Mouse (Mus musculus) gastrocnemius, postnatal 25 days (tissue): ENCODE measurements around the gene Cnot2. TPM values are rescaled to one million over a fixed set of nuclear protein-coding genes. Genes with fewer than 3 reads are reported as not detected.
"Not testable (repeated sequence)": the region's sequence is repeated elsewhere in the genome, so short reads cannot be mapped to it uniquely, and the experiment has no call there.

Experiments used
- DNase-seq: peaks from one replicate; pipeline ENCODE4 v3.0.0; 2022
- long read RNA-seq, 2 experiments: library from polyadenylated mRNA; stranded (forward); transcript quantifications; one replicate each; pipeline ENCODE4 v2.0.0; 2021
- total RNA-seq, 2 experiments: library from RNA; stranded (reverse); gene quantifications; 1 replicate in 1 of 2; 2 replicates in 1 of 2; pipeline ENCODE4 v1.2.3; 2021

Gene Cnot2
- 10 to 100 TPM; 29.7 to 32.6 TPM for total RNA-seq
- long read RNA-seq, experiment 1, partial matches to known transcripts = 3 of 29 reads
- long read RNA-seq, experiment 1, other reads (novel, unspliced or antisense) = 16 of 29 reads
- long read RNA-seq, experiment 2, transcript Cnot2-203 (16 exons, 2,800 nt) = major isoform, 16 of 34 reads
- long read RNA-seq, experiment 2, partial matches to known transcripts = 0 of 34 reads
- long read RNA-seq, experiment 2, other reads (novel, unspliced or antisense) = 18 of 34 reads

- peak; percentile 91 for DNase-seq
Measured at GRCm38 (mm10) chr10:116581369-116581718, at the start of gene Cnot2. Gene Cnot2 (minus strand): TSS chr10:116581511.

- no peak for DNase-seq
Measured at GRCm38 (mm10) chr10:116628926-116629325, 47.6 kb upstream of the Cnot2 start.

- DNase-seq = no peak
Measured at GRCm38 (mm10) chr10:116626009-116626408, 44.7 kb upstream of the Cnot2 start.

- not testable (repeated sequence) for DNase-seq
Measured at GRCm38 (mm10) chr10:116613250-116613649, 31.9 kb upstream of the Cnot2 start.

- no peak for DNase-seq
Measured at GRCm38 (mm10) chr10:116604905-116605162, 23.5 kb upstream of the Cnot2 start.

GRCm38 (mm10) chr10:116604081-116604904 lies 23.0 kb upstream of the Cnot2 start:
- no peak for DNase-seq

- DNase-seq = no peak
Measured at GRCm38 (mm10) chr10:116599056-116599850, 17.9 kb upstream of the Cnot2 start.

DNA sequence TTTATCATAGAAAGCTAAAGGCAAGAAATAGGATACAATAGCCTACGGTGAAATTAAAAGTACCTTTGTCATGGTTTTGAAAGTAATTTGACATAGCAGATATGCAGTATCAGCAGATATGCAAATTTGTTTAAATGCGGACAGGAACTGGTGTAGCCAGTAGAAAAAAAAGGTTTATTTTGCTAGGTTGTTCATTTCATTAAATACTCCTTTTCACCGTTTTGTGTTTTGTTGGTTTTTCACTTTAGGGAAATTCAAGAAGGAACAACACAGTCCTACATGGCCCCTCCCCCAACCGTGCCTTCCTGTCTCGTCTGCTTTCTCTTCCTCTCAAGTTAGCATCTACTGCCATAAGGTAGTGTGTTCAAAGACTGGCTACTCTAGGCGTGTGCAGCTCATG lies 1.4 kb upstream of the Cnot2 start:
- no peak for DNase-seq

GRCm38 (mm10) chr10:116581719-116582481 lies 589 bp upstream of the Cnot2 start:
- DNase-seq = no peak

- peak; percentile 25 for DNase-seq
Measured at GRCm38 (mm10) chr10:116580591-116581358, 536 bp downstream of the Cnot2 start.

GRCm38 (mm10) chr10:116579478-116579877 lies 1.8 kb downstream of the Cnot2 start:
- no peak for DNase-seq

DNA sequence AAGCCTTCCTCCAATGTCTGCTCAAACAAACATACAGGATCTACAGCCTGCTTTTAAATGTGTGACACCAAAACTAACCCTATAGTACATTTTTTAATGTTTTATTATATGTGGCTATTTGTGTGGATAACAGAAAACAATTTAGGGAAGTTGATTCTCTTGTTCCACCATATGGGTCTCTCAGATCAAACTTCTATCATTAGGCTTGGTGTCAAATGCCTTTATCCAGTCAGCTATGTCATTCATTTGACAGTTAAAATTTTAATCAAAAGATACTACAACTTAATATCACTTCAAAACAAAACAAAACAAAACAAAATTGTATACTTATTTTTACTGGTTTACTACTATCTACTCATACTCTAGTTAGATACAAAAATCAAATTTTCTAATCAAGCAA lies 2.9 kb downstream of the Cnot2 start:
- DNase-seq = no peak

- DNase-seq = no peak
Measured at GRCm38 (mm10) chr10:116577181-116577580, 4.1 kb downstream of the Cnot2 start.

GRCm38 (mm10) chr10:116576071-116576470 lies 5.2 kb downstream of the Cnot2 start:
- DNase-seq = not testable (repeated sequence)

- DNase-seq = no peak
Measured at GRCm38 (mm10) chr10:116570526-116570925, 10.8 kb downstream of the Cnot2 start.

DNA sequence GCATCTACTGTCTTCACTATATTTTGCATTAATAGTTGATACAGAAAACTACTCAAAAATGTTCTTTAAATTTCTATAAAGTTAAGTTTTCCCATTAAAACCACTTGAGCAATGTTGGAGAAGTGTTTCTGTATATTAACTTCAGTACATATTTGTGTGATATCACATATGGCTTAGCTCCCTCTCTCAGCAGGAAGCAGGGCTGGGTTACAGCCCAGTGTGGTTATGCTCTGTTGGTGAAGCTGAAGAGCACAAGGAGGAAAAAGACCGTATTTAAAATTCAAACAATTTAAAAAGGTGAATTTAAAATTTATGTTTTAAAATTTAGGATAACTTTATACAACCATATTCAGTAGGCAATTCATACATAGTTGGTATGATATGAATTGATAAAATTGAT lies 12.8 kb downstream of the Cnot2 start:
- DNase-seq = no peak

DNA sequence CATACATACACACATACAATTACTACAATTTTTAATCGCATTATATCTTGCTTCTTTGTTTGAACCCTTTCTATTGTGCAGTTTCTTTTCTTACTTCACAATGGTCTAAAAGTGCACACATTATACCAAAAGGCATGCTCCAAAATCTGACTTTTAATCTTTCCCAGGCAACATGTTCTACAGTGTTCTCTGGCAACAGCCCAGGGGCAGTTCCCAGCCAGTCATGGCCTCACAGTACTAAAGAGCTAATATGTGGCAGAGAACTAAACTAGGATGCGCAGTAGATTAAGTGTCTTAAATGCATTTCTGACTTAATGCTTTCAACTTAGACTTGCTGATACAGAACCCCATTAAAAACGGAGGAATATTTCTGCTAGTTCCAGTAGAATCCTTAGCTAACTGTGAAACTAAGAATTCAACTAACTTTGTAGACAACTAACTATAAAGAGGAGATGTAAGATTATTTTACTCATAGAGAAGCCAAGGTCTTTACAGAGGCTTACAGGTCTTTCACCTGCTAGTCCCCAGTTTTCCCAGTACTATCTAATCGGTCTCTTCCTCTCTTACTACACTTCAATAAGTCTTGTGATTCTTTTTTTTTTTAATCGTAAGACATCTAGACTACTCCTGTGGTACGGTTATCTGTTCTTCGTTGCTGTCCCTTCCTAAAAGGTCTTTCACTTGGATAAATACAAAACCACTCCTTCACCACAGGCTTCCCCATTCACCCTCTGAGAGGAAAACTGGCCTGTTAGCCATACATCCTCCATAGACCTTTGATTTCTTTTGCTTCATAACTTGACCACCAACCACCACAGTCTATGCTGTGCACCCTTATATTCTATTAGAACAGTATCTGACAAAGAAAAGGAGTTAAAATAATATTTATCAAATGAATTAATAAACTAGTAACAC lies 13.6 kb downstream of the Cnot2 start:
- no peak for DNase-seq

- not testable (repeated sequence) for DNase-seq
Measured at GRCm38 (mm10) chr10:116566492-116566891, 14.8 kb downstream of the Cnot2 start.

DNA sequence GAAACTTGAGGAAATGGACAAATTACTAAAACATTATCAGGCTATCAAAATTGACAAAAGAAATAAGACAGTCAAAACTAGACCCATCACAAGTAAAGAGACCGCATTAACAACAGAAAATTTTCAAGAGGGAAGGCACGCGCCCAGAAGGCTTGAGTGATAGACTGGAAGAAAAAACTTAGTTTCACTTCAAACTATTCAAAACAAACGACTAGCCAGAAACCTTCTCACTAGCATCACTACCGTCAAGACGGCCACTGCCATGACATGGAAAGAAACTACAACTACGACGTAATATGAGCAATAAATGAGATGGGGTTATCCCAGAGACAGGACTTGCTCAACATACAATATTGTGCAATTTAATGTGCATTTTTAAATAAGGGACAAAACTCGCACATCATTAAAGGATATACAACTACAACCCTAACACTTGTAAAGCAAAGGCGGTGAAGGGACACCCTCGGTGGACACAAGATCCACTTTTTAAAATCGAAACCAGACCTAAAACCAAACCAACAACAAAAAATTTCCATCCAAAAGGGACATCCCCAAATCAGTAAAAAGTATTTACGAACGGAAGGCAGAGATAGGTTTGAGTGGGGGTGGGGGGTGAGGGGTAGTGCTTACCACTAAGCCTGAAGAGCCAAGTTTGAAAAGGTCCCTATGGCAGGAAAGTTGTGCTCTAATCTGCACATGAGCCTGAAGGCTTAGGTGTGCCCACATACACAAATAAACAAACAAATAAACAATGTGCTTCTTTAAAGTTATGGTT lies 16.3 kb downstream of the Cnot2 start:
- DNase-seq = no peak
